Mouse (Mus musculus) pancreas, adult 10 weeks (tissue): ENCODE results near the gene Derl3. TPM values are rescaled to one million over a fixed set of nuclear protein-coding genes. Genes with fewer than 3 reads are reported as not detected.

ENCODE experiments used
- polyA plus RNA-seq: library from polyadenylated mRNA; stranded (reverse); fragments of 350-450 nt; fragmentation: Illumina TruSeq; extraction: RNeasy Lipid Tissue Mini Kit (QIAGEN cat#74804); gene quantifications from one replicate; pipeline ENCODE4 v1.2.3, GENCODE M21; 2015; ENCODE audit warnings: low read depth, low replicate concordance; ENCODE audit not compliant: insufficient read depth

Gene Derl3
- polyA plus RNA-seq, result 253 TPM

DNA sequence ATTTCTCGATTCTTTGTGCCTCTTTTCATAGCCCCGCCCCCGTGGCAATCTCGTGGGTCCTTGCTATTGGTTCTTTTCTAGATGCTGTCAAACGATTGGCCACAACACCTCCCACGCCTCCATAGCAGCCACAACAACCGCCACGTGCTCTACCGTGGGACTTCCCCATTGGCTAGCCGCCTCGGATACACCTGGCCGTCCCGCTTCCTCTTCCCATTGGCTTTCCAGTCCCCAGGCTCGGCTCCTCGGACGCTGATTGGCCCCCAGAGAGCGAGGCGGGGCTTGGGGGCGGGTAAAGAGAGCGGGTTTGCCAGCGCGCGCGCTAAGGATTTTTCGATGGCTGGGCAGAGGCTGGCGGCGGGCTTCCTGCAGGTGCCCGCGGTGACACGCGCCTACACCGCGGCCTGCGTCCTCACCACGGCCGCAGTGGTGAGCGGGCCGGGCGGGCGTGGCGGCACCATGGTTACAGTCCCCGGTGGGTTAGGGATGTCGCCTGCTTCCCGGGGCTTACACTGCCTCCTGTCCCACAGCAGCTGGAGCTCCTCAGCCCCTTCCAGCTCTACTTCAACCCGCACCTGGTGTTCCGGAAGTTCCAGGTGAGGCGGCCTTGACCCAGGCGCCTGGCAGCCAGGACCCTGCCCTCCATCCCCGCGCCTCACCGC lies at the start of gene Derl3:
TSS of gene Derl3 (plus strand) at position 325 of the 662 bp plus-strand sequence.

DNA sequence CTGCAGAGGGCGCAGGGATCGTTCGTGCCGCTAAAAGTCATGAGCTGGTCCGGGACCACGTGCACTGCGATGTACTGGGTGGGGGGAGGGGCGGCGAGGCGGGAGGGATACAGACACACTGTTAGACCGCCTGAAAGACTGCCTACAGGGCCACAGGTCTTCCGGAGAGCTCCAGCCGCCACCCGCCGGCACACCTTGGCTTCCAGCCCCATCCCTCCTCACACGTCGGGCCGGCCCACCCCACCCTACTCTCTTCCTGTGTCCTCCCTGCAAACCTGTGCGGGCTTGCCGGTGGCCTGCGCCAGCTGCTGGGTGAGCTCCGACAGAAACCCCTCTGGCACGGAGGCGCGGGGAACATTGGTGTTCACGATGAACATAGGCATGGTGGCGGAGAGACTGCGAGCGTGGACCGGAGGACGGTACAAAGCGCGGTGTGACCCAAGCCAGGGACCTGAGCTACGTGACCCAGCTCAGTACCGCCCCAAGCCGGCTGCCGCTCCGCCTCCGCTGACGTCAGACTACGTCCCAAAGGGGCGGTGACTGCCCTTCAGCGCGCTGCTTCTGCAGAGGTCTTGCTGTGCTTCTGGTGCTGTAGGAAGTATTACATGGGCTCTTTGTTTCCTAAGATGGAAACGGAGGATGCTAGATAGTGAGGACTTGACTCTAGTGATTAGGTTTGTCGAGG lies 33.3 kb upstream of the Derl3 start, which contains the start of gene Mif:
TSS of gene Mif (minus strand) at position 455 of the 685 bp plus-strand sequence.

GRCm38 (mm10) chr10:75921026-75921725 lies 28.0 kb downstream of the Derl3 start, which contains the start of gene Smarcb1:
Gene Smarcb1, minus strand, starts transcription at chr10:75921617.

GRCm38 (mm10) chr10:75932891-75933290 lies 39.7 kb downstream of the Derl3 start, which contains the start of gene Chchd10:
Gene Chchd10, plus strand, starts transcription at chr10:75933130.

GRCm38 (mm10) chr10:75935680-75936541 lies 42.7 kb downstream of the Derl3 start, which contains the start of gene Mmp11:
Gene Mmp11, minus strand, starts transcription at chr10:75936496.

GRCm38 (mm10) chr10:75940520-75940919 lies 47.3 kb downstream of the Derl3 start, which contains the start of gene Gm867:
Gene Gm867, minus strand, starts transcription at chr10:75940672.

GRCm38 (mm10) chr10:75942736-75943477 lies 49.7 kb downstream of the Derl3 start, which contains the start of gene Vpreb3:
Gene Vpreb3, plus strand, starts transcription at chr10:75943057.

Other genes starting within 250 kb of the Derl3 start
- 6.1 TPM for gene Susd2, start 249.4 kb upstream of the Derl3 start, polyA plus RNA-seq
- gene Cabin1, start 129.1 kb upstream of the Derl3 start, polyA plus RNA-seq, result 25.9 TPM
- gene Ddt, start 120.0 kb upstream of the Derl3 start, polyA plus RNA-seq, result 16.3 TPM
- not detected for gene Gm20441, start 112.5 kb upstream of the Derl3 start, polyA plus RNA-seq
- 13.3 TPM for gene Gstt3, start 112.0 kb upstream of the Derl3 start, polyA plus RNA-seq
- 30.6 TPM for gene Gstt1, start 94.8 kb upstream of the Derl3 start, polyA plus RNA-seq
- not detected for gene Gstt4, start 70.9 kb upstream of the Derl3 start, polyA plus RNA-seq
- gene Gstt2, start 56.0 kb upstream of the Derl3 start, polyA plus RNA-seq, result 17.0 TPM
- gene Mif, start 33.2 kb upstream of the Derl3 start, polyA plus RNA-seq, result 62.3 TPM
- gene Smarcb1, start 28.2 kb downstream of the Derl3 start, polyA plus RNA-seq, result 11.9 TPM
- 118 TPM for gene Chchd10, start 39.7 kb downstream of the Derl3 start, polyA plus RNA-seq
- 1.2 TPM for gene Mmp11, start 43.1 kb downstream of the Derl3 start, polyA plus RNA-seq
- gene Gm867, start 47.3 kb downstream of the Derl3 start, polyA plus RNA-seq, result not detected
- 3.9 TPM for gene Vpreb3, start 49.6 kb downstream of the Derl3 start, polyA plus RNA-seq
- not detected for gene Gm5134, start 61.1 kb downstream of the Derl3 start, polyA plus RNA-seq
- 2.3 TPM for gene Zfp280b, start 139.2 kb downstream of the Derl3 start, polyA plus RNA-seq
- gene Slc5a4b, start 217.5 kb downstream of the Derl3 start, polyA plus RNA-seq, result not detected